Mouse (Mus musculus) forebrain, embryonic 15.5 days (tissue): ENCODE results near the gene 9530002B09Rik. TPM values are rescaled to one million over a fixed set of nuclear protein-coding genes. Genes with fewer than 3 reads are reported as not detected.

Experiments
- ATAC-seq: fragments of 200-750 bp; cut with Nextera tagmentation; replicated peaks from 2 replicates; pipeline ENCODE4 v1.8.0; 2017; ENCODE audit warnings: mild to moderate bottlenecking, moderate TSS enrichment, moderate library complexity
- H3K27ac ChIP-seq: fragments of 300-500 bp; sonication (generic); replicated peaks from 2 replicates; pipeline ENCODE4 v1.5.1; 2015; ENCODE audit warnings: mild to moderate bottlenecking, inconsistent platforms
- H3K27me3 ChIP-seq: fragments of 300-500 bp; sonication (generic); 2 replicates; pipeline ENCODE4 v1.6.1; 2015; ENCODE audit warnings: inconsistent platforms
- H3K36me3 ChIP-seq: fragments of 300-500 bp; sonication (generic); 2 replicates; pipeline ENCODE4 v1.6.1; 2015; ENCODE audit warnings: mild to moderate bottlenecking, inconsistent platforms
- H3K4me1 ChIP-seq: fragments of 300-500 bp; sonication (generic); 2 replicates; pipeline ENCODE4 v1.6.1; 2015; ENCODE audit warnings: inconsistent platforms
- H3K4me2 ChIP-seq: fragments of 300-500 bp; sonication (generic); replicated peaks from 2 replicates; pipeline ENCODE4 v1.6.1; 2015; ENCODE audit warnings: mild to moderate bottlenecking, inconsistent platforms
- H3K4me3 ChIP-seq: fragments of 300-500 bp; sonication (generic); 2 replicates; pipeline ENCODE4 v1.5.1; 2015; ENCODE audit warnings: mild to moderate bottlenecking, inconsistent platforms
- H3K9ac ChIP-seq: fragments of 300-500 bp; sonication (generic); replicated peaks from 2 replicates; pipeline ENCODE4 v1.6.1; 2015; ENCODE audit warnings: mild to moderate bottlenecking, inconsistent platforms
- H3K9me3 ChIP-seq: fragments of 300-500 bp; sonication (generic); 2 replicates; pipeline ENCODE4 v1.6.1; 2016; ENCODE audit warnings: inconsistent platforms
- polyA plus RNA-seq: library from polyadenylated mRNA; unstranded; fragments of >200 nt; fragmentation: Nextera tagmentation; extraction: Ambion mirVana; gene quantifications from 2 replicates; pipeline ENCODE4 v1.2.1, GENCODE M21; 2015

9530002B09Rik gene
- polyA plus RNA-seq = not detected in 2 replicates

DNA sequence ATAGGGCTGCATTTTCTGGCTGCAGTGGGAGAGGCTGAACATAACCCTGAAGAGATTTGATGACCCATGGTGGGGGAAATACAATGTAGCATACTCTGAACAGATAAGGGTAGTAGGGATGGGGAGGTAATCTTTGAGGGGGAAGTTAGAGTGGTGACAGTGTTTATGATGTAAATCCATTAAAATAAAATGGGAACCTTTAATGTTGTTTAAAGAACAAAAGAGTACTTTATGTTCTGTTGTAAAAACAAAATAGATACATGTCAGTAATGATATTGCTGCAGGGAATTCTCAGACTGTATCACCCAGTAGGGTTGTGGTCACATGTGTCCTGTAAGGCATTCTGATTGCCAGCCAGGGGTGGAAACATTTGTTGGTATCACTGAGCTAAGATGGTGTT is at the start of gene 9530002B09Rik:
Gene 9530002B09Rik, plus strand, starts transcription at position 301 of the 400 bp plus-strand sequence.
- no peak within 1 kb of the TSS for H3K4me2 ChIP-seq
- no peak within 1 kb of the TSS for H3K27ac ChIP-seq
- ATAC-seq = no peak
- no peak within 1 kb of the TSS for H3K9ac ChIP-seq
- H3K9me3 ChIP-seq = peaks cover 15% of the 10 kb centered on the region; the same call in 1 of the 2 replicates
- H3K27me3 ChIP-seq = no peaks in the 10 kb centered on the region
- H3K4me3 ChIP-seq = no peak within 1 kb of the TSS
- no peaks in the 10 kb centered on the region for H3K36me3 ChIP-seq
- no peaks in the 10 kb centered on the region for H3K4me1 ChIP-seq

Other genes starting within 250 kb of the 9530002B09Rik start
- 71.6 and 73.6 TPM in 2 replicates for gene Ppt1, start 147.0 kb downstream of the 9530002B09Rik start, polyA plus RNA-seq
- 62.4 and 62.9 TPM in 2 replicates for gene Cap1, start 196.8 kb downstream of the 9530002B09Rik start, polyA plus RNA-seq